Mouse (Mus musculus): ENCODE results near the gene Zfp784. TPM values are rescaled to one million over a fixed set of nuclear protein-coding genes. Genes with fewer than 3 reads are reported as not detected.
A peak's percentile ranks its signal among the peaks of the same experiment; 100 is the strongest.
"Not testable (repeated sequence)": the region's sequence is repeated elsewhere in the genome, so short reads cannot be mapped to it uniquely, and the experiment has no call there.

Gene Zfp784
- polyA plus RNA-seq, 1 experiment from 2014 or later, result 4.4 TPM

- under 1% methylated on average over 41 of the region's 42 CpGs for WGBS
These were observed 23.8 kb downstream of the Zfp784 start, which contains the start of the genes Zfp524 and Fiz1 for GRCm38 (mm10) chr7:5014251-5015117. Gene Zfp524, plus strand, starts transcription at chr7:5014415. Gene Fiz1, minus strand, starts transcription at chr7:5014697.

GRCm38 (mm10) chr7:5012681-5013513 is 25.3 kb downstream of the Zfp784 start:
- Histone ChIP-seq H3K4me1 (ENCODE audit: control insufficient read depth, insufficient read depth, low read length) (peaks cover 3% of the 10 kb centered on the region; the same call in 1 of the 2 replicates), H3K4me2 (ENCODE audit: low read depth, low read length) (peak overlapping the region; percentile 61), H3K36me3 (ENCODE audit: control insufficient read depth, insufficient read depth, low read length) (peaks cover 52% of the 10 kb centered on the region), H3K9me3 (ENCODE audit: control insufficient read depth, low read length) (no peaks in the 10 kb centered on the region), H3K27ac (replicated peaks; ENCODE audit: low read depth, low read length) (no peak overlapping the region), H3K9ac (ENCODE audit: low read depth, low read length) (no peak overlapping the region), H3K27me3 (replicated peaks; ENCODE audit: control insufficient read depth, insufficient read depth, low read length) (no peaks in the 10 kb centered on the region), H3K4me3 (ENCODE audit: low read depth, low read length) (peak overlapping the region; percentile 63; the same call in 1 of the 2 replicates)
- 89% methylated on average over 25 of the region's 27 CpGs for WGBS
- ATAC-seq (ENCODE audit: low read depth) (no peak), DNase-seq (ENCODE audit: low spot score) (no peak)

More at GRCm38 (mm10) chr7:5014251-5015117, 23.8 kb downstream of the Zfp784 start, which contains the start of the genes Zfp524 and Fiz1:
- Histone ChIP-seq H3K9me3 (ENCODE audit: control insufficient read depth, low read length) (no peaks in the 10 kb centered on the region), H3K4me3 (ENCODE audit: low read depth, low read length) (peak within 1 kb of the TSS; percentile 63), H3K27ac (replicated peaks; ENCODE audit: low read depth, low read length) (peak within 1 kb of the TSS; percentile 97), H3K27me3 (replicated peaks; ENCODE audit: control insufficient read depth, insufficient read depth, low read length) (no peaks in the 10 kb centered on the region), H3K36me3 (ENCODE audit: control insufficient read depth, insufficient read depth, low read length) (peaks cover 41% of the 10 kb centered on the region), H3K4me2 (ENCODE audit: low read depth, low read length) (peak within 1 kb of the TSS; percentile 78), H3K9ac (ENCODE audit: low read depth, low read length) (peak within 1 kb of the TSS; percentile 88), H3K4me1 (ENCODE audit: control insufficient read depth, insufficient read depth, low read length) (peaks cover 3% of the 10 kb centered on the region; the same call in 1 of the 2 replicates)
- DNase-seq (ENCODE audit: low spot score) (peak; percentile 98), ATAC-seq (ENCODE audit: low read depth) (peak; percentile 88)

DNA sequence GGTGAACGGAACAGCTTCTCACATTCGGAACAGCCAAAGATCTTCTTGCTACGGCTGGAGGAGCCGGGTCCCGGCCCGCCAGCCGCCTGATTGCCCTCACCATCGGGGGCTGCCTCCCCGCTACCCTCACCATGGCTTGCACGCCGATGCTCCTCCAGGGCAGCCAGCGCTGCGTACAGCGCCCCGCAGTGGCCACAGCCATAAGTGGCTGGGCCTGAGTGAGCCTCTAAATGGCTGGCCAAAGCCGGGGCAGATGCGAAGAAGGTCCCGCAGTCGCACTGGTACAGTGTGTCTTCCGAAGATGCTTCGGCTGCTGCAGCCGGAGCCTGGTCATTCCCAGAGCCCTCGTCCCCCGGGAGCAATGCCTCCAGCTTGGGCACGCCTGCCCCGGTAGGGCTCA is 30.0 kb downstream of the Zfp784 start:
- no peak overlapping the region for H3K4me3 ChIP-seq (ENCODE audit: low read depth, low read length)
- H3K9ac ChIP-seq (ENCODE audit: low read depth, low read length), result no peak overlapping the region
- no peaks in the 10 kb centered on the region for H3K27me3 ChIP-seq (replicated peaks; ENCODE audit: control insufficient read depth, insufficient read depth, low read length)
- H3K4me1 ChIP-seq (ENCODE audit: control insufficient read depth, insufficient read depth, low read length), result no peaks in the 10 kb centered on the region
- no peak overlapping the region for H3K4me2 ChIP-seq (ENCODE audit: low read depth, low read length)
- DNase-seq (ENCODE audit: low spot score) (no peak), ATAC-seq (ENCODE audit: low read depth) (no peak)
- H3K27ac ChIP-seq (replicated peaks; ENCODE audit: low read depth, low read length), result no peak overlapping the region
- 98% methylated on average over 25 of the region's 26 CpGs for WGBS
- H3K36me3 ChIP-seq (ENCODE audit: control insufficient read depth, insufficient read depth, low read length), result peaks cover 65% of the 10 kb centered on the region
- no peaks in the 10 kb centered on the region for H3K9me3 ChIP-seq (ENCODE audit: control insufficient read depth, low read length)

DNA sequence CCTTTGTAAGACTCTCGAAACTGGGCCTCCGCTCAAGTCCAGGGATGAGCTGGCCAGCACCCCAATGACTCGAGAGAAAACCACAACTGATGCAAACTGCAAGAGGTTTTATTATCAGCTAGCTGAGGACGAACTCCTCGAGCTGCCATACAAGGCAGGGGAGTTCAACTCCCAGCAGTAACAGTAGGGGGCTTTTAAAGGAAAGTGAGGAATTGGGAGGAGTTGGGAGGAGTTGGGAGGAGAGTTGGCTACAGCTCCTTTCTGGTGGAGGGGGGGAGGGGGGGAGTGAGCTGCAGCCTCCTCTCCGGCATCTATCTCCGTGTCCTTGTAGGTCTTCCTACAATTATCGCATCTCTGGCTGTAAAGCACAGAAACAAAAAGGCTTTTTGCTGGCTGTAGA is 35.4 kb downstream of the Zfp784 start:
- not testable (repeated sequence) for H3K4me3 ChIP-seq (ENCODE audit: low read depth, low read length); H3K4me1 ChIP-seq (ENCODE audit: control insufficient read depth, insufficient read depth, low read length); H3K27ac ChIP-seq (replicated peaks; ENCODE audit: low read depth, low read length); ATAC-seq (ENCODE audit: low read depth); DNase-seq (ENCODE audit: low spot score); H3K9ac ChIP-seq (ENCODE audit: low read depth, low read length); H3K9me3 ChIP-seq (ENCODE audit: control insufficient read depth, low read length); H3K27me3 ChIP-seq (replicated peaks; ENCODE audit: control insufficient read depth, insufficient read depth, low read length); H3K4me2 ChIP-seq (ENCODE audit: low read depth, low read length)
- 58% methylated on average over 8 of the region's 8 CpGs for WGBS
- H3K36me3 ChIP-seq (ENCODE audit: control insufficient read depth, insufficient read depth, low read length), result peaks cover 15% of the 10 kb centered on the region

- H3K4me2 ChIP-seq (ENCODE audit: low read depth, low read length), result no peak overlapping the region
- H3K9ac ChIP-seq (ENCODE audit: low read depth, low read length), result no peak overlapping the region
- DNase-seq (ENCODE audit: low spot score) (no peak), ATAC-seq (ENCODE audit: low read depth) (no peak)
- H3K9me3 ChIP-seq (ENCODE audit: control insufficient read depth, low read length), result no peaks in the 10 kb centered on the region
- H3K36me3 ChIP-seq (ENCODE audit: control insufficient read depth, insufficient read depth, low read length), result no peaks in the 10 kb centered on the region
- no peak overlapping the region for H3K4me3 ChIP-seq (ENCODE audit: low read depth, low read length)
- no peaks in the 10 kb centered on the region for H3K27me3 ChIP-seq (replicated peaks; ENCODE audit: control insufficient read depth, insufficient read depth, low read length)
- no peak overlapping the region for H3K27ac ChIP-seq (replicated peaks; ENCODE audit: low read depth, low read length)
- peaks cover 11% of the 10 kb centered on the region for H3K4me1 ChIP-seq (ENCODE audit: control insufficient read depth, insufficient read depth, low read length)
- WGBS, result 71% methylated on average over 2 of the region's 2 CpGs
These were observed 38.4 kb downstream of the Zfp784 start for GRCm38 (mm10) chr7:4999876-5000275.

DNA sequence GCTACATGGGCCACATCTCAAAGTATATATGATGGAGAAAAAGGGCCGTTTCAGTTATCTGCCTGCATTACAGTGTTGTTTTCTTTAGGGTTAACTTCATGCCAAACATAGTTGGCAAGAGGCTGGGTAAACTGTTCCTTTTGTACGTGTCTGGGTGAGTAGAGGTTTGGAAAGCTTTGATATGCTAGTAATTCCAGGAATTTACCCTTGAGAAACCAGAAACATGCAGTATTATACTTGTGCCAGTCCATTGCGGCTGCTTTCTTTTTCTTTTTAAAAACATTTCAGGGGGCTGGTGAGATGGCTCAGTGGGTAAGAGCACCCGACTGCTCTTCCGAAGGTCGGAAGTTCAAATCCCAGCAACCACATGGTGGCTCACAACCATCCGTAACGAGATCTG is 41.3 kb downstream of the Zfp784 start:
- DNase-seq (ENCODE audit: low spot score) (no peak), ATAC-seq (ENCODE audit: low read depth) (no peak)
- WGBS, result 52% methylated on average over 6 of the region's 8 CpGs
- Histone ChIP-seq H3K4me3 (ENCODE audit: low read depth, low read length) (peak overlapping the region; percentile 79), H3K36me3 (ENCODE audit: control insufficient read depth, insufficient read depth, low read length) (peaks cover 23% of the 10 kb centered on the region), H3K4me2 (ENCODE audit: low read depth, low read length) (peak overlapping the region; percentile 84), H3K9ac (ENCODE audit: low read depth, low read length) (no peak overlapping the region; the same call in 1 of the 2 replicates), H3K27ac (replicated peaks; ENCODE audit: low read depth, low read length) (no peak overlapping the region), H3K4me1 (ENCODE audit: control insufficient read depth, insufficient read depth, low read length) (peaks cover 14% of the 10 kb centered on the region), H3K27me3 (replicated peaks; ENCODE audit: control insufficient read depth, insufficient read depth, low read length) (peaks cover 5% of the 10 kb centered on the region; the same call in 1 of the 2 replicates), H3K9me3 (ENCODE audit: control insufficient read depth, low read length) (0 out of 2 replicates have a peak, but pooled peaks cover 4% of the 10 kb centered on the region)

DNA sequence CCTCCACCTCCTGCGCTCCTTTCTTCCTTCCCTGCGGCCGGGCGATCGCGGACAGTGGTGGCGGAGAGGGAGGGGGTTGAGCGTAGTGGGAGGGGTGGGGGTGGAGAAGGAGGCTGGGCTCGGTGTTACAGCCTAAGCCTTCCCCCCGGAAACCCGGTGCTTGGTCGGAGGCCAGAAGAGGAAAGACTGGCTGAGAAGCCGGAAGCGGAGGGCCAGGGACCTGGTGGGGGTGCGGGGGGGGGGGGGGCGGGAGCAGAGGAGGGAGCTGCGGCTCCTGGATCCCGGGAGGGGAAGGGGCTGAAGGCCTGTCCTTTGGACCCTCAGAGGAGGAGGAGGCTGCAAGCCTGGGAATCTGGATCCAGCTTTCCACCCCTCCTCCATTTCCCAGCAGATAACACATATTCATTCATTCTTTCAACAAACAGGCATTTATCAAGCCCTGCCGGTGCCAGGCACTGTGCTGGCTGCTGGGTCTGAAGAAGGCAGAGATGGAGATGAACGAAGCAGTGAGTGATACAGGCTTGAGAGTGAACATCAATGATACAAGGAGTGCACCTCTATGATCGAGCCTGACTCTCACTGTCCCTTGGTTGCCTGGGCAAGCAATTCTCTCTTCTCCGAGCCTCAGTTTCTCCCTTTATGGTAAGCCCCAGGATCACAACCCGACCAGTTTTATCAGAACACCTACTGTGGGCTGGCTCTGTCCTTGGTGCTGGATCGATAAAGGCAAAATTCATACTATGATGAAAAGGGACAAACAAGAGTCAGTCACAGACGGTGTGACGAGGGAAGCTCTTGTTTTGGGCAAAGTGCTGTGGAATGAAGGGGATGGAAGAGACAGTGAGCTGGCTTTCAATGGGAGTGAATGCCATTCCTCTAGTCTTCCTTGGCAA is 42.0 kb downstream of the Zfp784 start, which contains the start of gene Zfp579:
Gene Zfp579, minus strand, starts transcription at position 156 of the 893 bp plus-strand sequence.
- H3K9me3 ChIP-seq (ENCODE audit: control insufficient read depth, low read length), result 0 out of 2 replicates have a peak, but pooled peaks cover 4% of the 10 kb centered on the region
- peak within 1 kb of the TSS; percentile 79 for H3K4me3 ChIP-seq (ENCODE audit: low read depth, low read length)
- peaks cover 14% of the 10 kb centered on the region for H3K4me1 ChIP-seq (ENCODE audit: control insufficient read depth, insufficient read depth, low read length)
- DNase-seq (ENCODE audit: low spot score) (peak; percentile 93), ATAC-seq (ENCODE audit: low read depth) (peak; percentile 92)
- H3K27ac ChIP-seq (replicated peaks; ENCODE audit: low read depth, low read length), result peak within 1 kb of the TSS; percentile 64
- peaks cover 30% of the 10 kb centered on the region for H3K36me3 ChIP-seq (ENCODE audit: control insufficient read depth, insufficient read depth, low read length)
- H3K4me2 ChIP-seq (ENCODE audit: low read depth, low read length), result peak within 1 kb of the TSS; percentile 84
- peaks cover 5% of the 10 kb centered on the region; the same call in 1 of the 2 replicates for H3K27me3 ChIP-seq (replicated peaks; ENCODE audit: control insufficient read depth, insufficient read depth, low read length)
- WGBS, result 7% methylated on average over 15 of the region's 26 CpGs
- peak within 1 kb of the TSS; percentile 86 for H3K9ac ChIP-seq (ENCODE audit: low read depth, low read length)
